Mouse (Mus musculus) stomach, postnatal 0 days (tissue): ENCODE results near the gene Ndufs3. TPM values are rescaled to one million over a fixed set of nuclear protein-coding genes. Genes with fewer than 3 reads are reported as not detected.

Experiments
- ATAC-seq: fragments of 200-750 bp; cut with Nextera tagmentation; 2 replicates; pipeline ENCODE4 v1.8.0; 2017; ENCODE audit not compliant: low FRiP score, low TSS enrichment
- DNase-seq: peaks from one replicate; pipeline ENCODE4 v3.0.0-alpha.2; 2016; ENCODE audit warnings: low spot score
- H3K27ac ChIP-seq: fragments of 300-500 bp; sonication (generic); replicated peaks from 2 replicates; pipeline ENCODE4 v1.5.1; 2014; ENCODE audit warnings: mild to moderate bottlenecking, control low read depth
- H3K27me3 ChIP-seq: fragments of 300-500 bp; sonication (generic); 2 replicates; pipeline ENCODE4 v1.6.1; 2014; ENCODE audit warnings: low read length; ENCODE audit not compliant: control insufficient read depth, insufficient read depth
- H3K36me3 ChIP-seq: fragments of 300-500 bp; sonication (generic); 2 replicates; pipeline ENCODE4 v1.6.1; 2014; ENCODE audit warnings: low read length, mixed read lengths; ENCODE audit not compliant: control insufficient read depth, insufficient read depth
- H3K4me1 ChIP-seq: fragments of 300-500 bp; sonication (generic); replicated peaks from 2 replicates; pipeline ENCODE4 v1.6.1; 2014; ENCODE audit warnings: antibody characterized with exemption; ENCODE audit not compliant: control insufficient read depth, insufficient read depth
- H3K4me2 ChIP-seq: fragments of 300-500 bp; sonication (generic); replicated peaks from 2 replicates; pipeline ENCODE4 v1.6.1; 2014; ENCODE audit warnings: low read depth, mild to moderate bottlenecking, control low read depth, moderate library complexity
- H3K4me3 ChIP-seq: fragments of 300-500 bp; sonication (generic); 2 replicates; pipeline ENCODE4 v1.5.1; 2014; ENCODE audit warnings: low read depth, low read length, control low read depth
- H3K9ac ChIP-seq: fragments of 300-500 bp; sonication (generic); 2 replicates; pipeline ENCODE4 v1.6.1; 2014; ENCODE audit warnings: mild to moderate bottlenecking, low read length, control low read depth, mixed read lengths
- H3K9me3 ChIP-seq: fragments of 300-500 bp; sonication (generic); 2 replicates; pipeline ENCODE4 v1.6.1; 2016; ENCODE audit warnings: low read length; ENCODE audit not compliant: control insufficient read depth
- CTCF ChIP-seq: IDR thresholded peaks from 2 replicates; pipeline ENCODE4 v1.5.1; 2016; ENCODE audit warnings: antibody characterized with exemption, low read depth, mild to moderate bottlenecking, moderate library complexity
- EP300 ChIP-seq: optimal IDR thresholded peaks from 2 replicates; pipeline ENCODE3; 2016; ENCODE audit warnings: antibody characterized with exemption
- WGBS: fragments of 180-500 bp; shearing (Covaris S2); extraction: QIAGEN DNeasy Blood & Tissue Kit; methylation state at CpG from one replicate; pipeline ENCODE4 v1.1.7; 2014; 5-methylcytosine and 5-hydroxymethylcytosine counted together
- polyA plus RNA-seq: library from polyadenylated mRNA; unstranded; fragments of >200 nt; fragmentation: Nextera tagmentation; extraction: Ambion mirVana; gene quantifications from 2 replicates; pipeline ENCODE4 v1.2.1, GENCODE M21; 2015

Ndufs3 gene
- polyA plus RNA-seq, 1 experiment from 2014 or later: 224 TPM

- WGBS: 86% methylated on average over 2 of the region's 2 CpGs
These were observed 18.0 kb upstream of the Ndufs3 start for GRCm38 (mm10) chr2:90922636-90923035.

GRCm38 (mm10) chr2:90921178-90921577, 16.6 kb upstream of the Ndufs3 start:
- no peaks in the 10 kb centered on the region for H3K27me3 ChIP-seq
- peak overlapping the region; percentile 36 for H3K27ac ChIP-seq
- TF ChIP-seq EP300: no peak
- no peak for TF ChIP-seq CTCF
- H3K4me1 ChIP-seq: no peaks in the 10 kb centered on the region; the same call in 1 of the 2 replicates
- no peak for ATAC-seq
- no peaks in the 10 kb centered on the region for H3K9me3 ChIP-seq
- no peak overlapping the region for H3K4me3 ChIP-seq
- DNase-seq: peak; percentile 29
- no peaks in the 10 kb centered on the region for H3K36me3 ChIP-seq
- H3K9ac ChIP-seq: no peak overlapping the region
- no peak overlapping the region for H3K4me2 ChIP-seq
- 34% methylated on average over 1 of the region's 1 CpGs for WGBS

More at GRCm38 (mm10) chr2:90922636-90923035, 18.0 kb upstream of the Ndufs3 start:
- Histone ChIP-seq H3K9ac (no peak overlapping the region), H3K4me3 (no peak overlapping the region), H3K36me3 (no peaks in the 10 kb centered on the region), H3K4me2 (no peak overlapping the region), H3K27me3 (no peaks in the 10 kb centered on the region), H3K4me1 (no peaks in the 10 kb centered on the region), H3K27ac (no peak overlapping the region), H3K9me3 (no peaks in the 10 kb centered on the region)
- TF ChIP-seq CTCF (no peak), EP300 (no peak)
- ATAC-seq (no peak), DNase-seq (no peak)

GRCm38 (mm10) chr2:90917999-90918698, 13.5 kb upstream of the Ndufs3 start:
- 5% methylated on average over 16 of the region's 16 CpGs for WGBS

GRCm38 (mm10) chr2:90917233-90917998, 12.8 kb upstream of the Ndufs3 start:
- peaks cover 3% of the 10 kb centered on the region for H3K36me3 ChIP-seq
- H3K4me1 ChIP-seq: peaks cover 6% of the 10 kb centered on the region; the same call in 1 of the 2 replicates
- H3K4me3 ChIP-seq: peak overlapping the region; percentile 72
- peak overlapping the region; percentile 86 for H3K4me2 ChIP-seq
- peak; percentile 91 for ATAC-seq
- WGBS: under 1% methylated on average over 59 of the region's 73 CpGs
- peak overlapping the region; percentile 98 for H3K27ac ChIP-seq
- no peaks in the 10 kb centered on the region for H3K9me3 ChIP-seq
- DNase-seq: peak; percentile 87
- no peaks in the 10 kb centered on the region for H3K27me3 ChIP-seq
- peak overlapping the region; percentile 98 for H3K9ac ChIP-seq
- TF ChIP-seq CTCF (no peak), EP300 (no peak)

More at GRCm38 (mm10) chr2:90917999-90918698, 13.5 kb upstream of the Ndufs3 start:
- Histone ChIP-seq H3K27me3 (no peaks in the 10 kb centered on the region), H3K9ac (peak overlapping the region; percentile 98), H3K4me1 (peaks cover 6% of the 10 kb centered on the region; the same call in 1 of the 2 replicates), H3K9me3 (no peaks in the 10 kb centered on the region), H3K36me3 (peaks cover 2% of the 10 kb centered on the region), H3K27ac (peak overlapping the region; percentile 98), H3K4me3 (peak overlapping the region; percentile 72), H3K4me2 (peak overlapping the region; percentile 86)
- DNase-seq (peak; percentile 85), ATAC-seq (peak; percentile 84)
- no peak for TF ChIP-seq CTCF
- no peak for TF ChIP-seq EP300

GRCm38 (mm10) chr2:90916560-90917232, 12.1 kb upstream of the Ndufs3 start:
- peak overlapping the region; percentile 72 for H3K4me3 ChIP-seq
- H3K9ac ChIP-seq: peak overlapping the region; percentile 98
- peak overlapping the region; percentile 86 for H3K4me2 ChIP-seq
- DNase-seq (peak; percentile 63), ATAC-seq (no peak; the same call in 1 of the 2 replicates)
- H3K27me3 ChIP-seq: no peaks in the 10 kb centered on the region
- peaks cover 3% of the 10 kb centered on the region for H3K36me3 ChIP-seq
- H3K27ac ChIP-seq: peak overlapping the region; percentile 98
- TF ChIP-seq CTCF (no peak), EP300 (no peak)
- WGBS: 9% methylated on average over 7 of the region's 7 CpGs
- H3K9me3 ChIP-seq: no peaks in the 10 kb centered on the region
- H3K4me1 ChIP-seq: peaks cover 6% of the 10 kb centered on the region; the same call in 1 of the 2 replicates
